Mouse (Mus musculus): Measurements from ENCODE around the gene Ankrd24. TPM values are rescaled to one million over a fixed set of nuclear protein-coding genes. Genes with fewer than 3 reads are reported as not detected.
A peak's percentile ranks its signal among the peaks of the same experiment; 100 is the strongest.

The Ankrd24 gene
- polyA plus RNA-seq (2017; shearing (Covaris generic)), result 1 to 10 TPM; 1.1 to 1.7 TPM

- no peak for ATAC-seq
Observed at GRCm38 (mm10) chr10:81628390-81628789, at the start of gene Ankrd24. Ankrd24 (plus strand) TSS chr10:81628540.

GRCm38 (mm10) chr10:81579967-81580366 lies 48.4 kb upstream of the Ankrd24 start:
- ATAC-seq, result no peak

- ATAC-seq, result peak; percentile 54
Observed at GRCm38 (mm10) chr10:81580441-81581070, 47.8 kb upstream of the Ankrd24 start.

GRCm38 (mm10) chr10:81583347-81583746 lies 45.0 kb upstream of the Ankrd24 start:
- no peak for ATAC-seq

GRCm38 (mm10) chr10:81588739-81589138 lies 39.6 kb upstream of the Ankrd24 start:
- ATAC-seq, result no peak

GRCm38 (mm10) chr10:81591846-81592245 lies 36.5 kb upstream of the Ankrd24 start:
- ATAC-seq, result no peak

- no peak for ATAC-seq
Observed at GRCm38 (mm10) chr10:81592631-81593030, 35.7 kb upstream of the Ankrd24 start.

GRCm38 (mm10) chr10:81593223-81593622 lies 35.1 kb upstream of the Ankrd24 start:
- no peak for ATAC-seq

- no peak for ATAC-seq
Observed at GRCm38 (mm10) chr10:81593935-81594334, 34.4 kb upstream of the Ankrd24 start.

GRCm38 (mm10) chr10:81595599-81595998 lies 32.7 kb upstream of the Ankrd24 start:
- no peak for ATAC-seq

GRCm38 (mm10) chr10:81596611-81597010 lies 31.7 kb upstream of the Ankrd24 start:
- no peak for ATAC-seq

GRCm38 (mm10) chr10:81597137-81597950 lies 31.0 kb upstream of the Ankrd24 start:
- ATAC-seq, result no peak

- no peak for ATAC-seq
Observed at GRCm38 (mm10) chr10:81598342-81598741, 30.0 kb upstream of the Ankrd24 start.

GRCm38 (mm10) chr10:81598871-81599270 lies 29.5 kb upstream of the Ankrd24 start:
- ATAC-seq, result no peak

- ATAC-seq, result no peak
Observed at GRCm38 (mm10) chr10:81599630-81600029, 28.7 kb upstream of the Ankrd24 start.

- ATAC-seq, result no peak
Observed at GRCm38 (mm10) chr10:81600096-81600495, 28.2 kb upstream of the Ankrd24 start.

GRCm38 (mm10) chr10:81600738-81601203 lies 27.6 kb upstream of the Ankrd24 start, which contains the start of gene Tle6:
Tle6 (minus strand) TSS chr10:81601073.
- ATAC-seq, result peak; percentile 43

- no peak for ATAC-seq
Observed at GRCm38 (mm10) chr10:81601396-81601905, 26.9 kb upstream of the Ankrd24 start.

GRCm38 (mm10) chr10:81602741-81603151 lies 25.6 kb upstream of the Ankrd24 start:
- peak; percentile 45 for ATAC-seq

- ATAC-seq, result no peak
Observed at GRCm38 (mm10) chr10:81604019-81604967, 24.0 kb upstream of the Ankrd24 start.

- peak; percentile 38 for ATAC-seq
Observed at GRCm38 (mm10) chr10:81604968-81605665, 23.2 kb upstream of the Ankrd24 start.

GRCm38 (mm10) chr10:81605666-81605973 lies 22.7 kb upstream of the Ankrd24 start:
- no peak for ATAC-seq
